Mouse (Mus musculus) adrenal gland, adult 2 months (tissue): ENCODE data around the gene Tln1. TPM values are rescaled to one million over a fixed set of nuclear protein-coding genes. Genes with fewer than 3 reads are reported as not detected.
"Not testable (repeated sequence)": the region's sequence is repeated elsewhere in the genome, so short reads cannot be mapped to it uniquely, and the experiment has no call there.

ENCODE experiments used
- DNase-seq: peaks from one replicate; pipeline ENCODE4 v3.0.0; 2021
- polyA plus RNA-seq: library from polyadenylated mRNA; depleted of rRNA; stranded (reverse); fragments of >200 nt; gene quantifications from 2 replicates; pipeline ENCODE4 v1.2.3, GENCODE M21; 2012
- total RNA-seq, 2 experiments: library from RNA; stranded (reverse); gene quantifications; 2 replicates each; pipeline ENCODE4 v1.2.3; 2021

Tln1 gene
- total and polyA plus RNA-seq, 3 experiments: 167 to 207 (median 174) TPM

DNA sequence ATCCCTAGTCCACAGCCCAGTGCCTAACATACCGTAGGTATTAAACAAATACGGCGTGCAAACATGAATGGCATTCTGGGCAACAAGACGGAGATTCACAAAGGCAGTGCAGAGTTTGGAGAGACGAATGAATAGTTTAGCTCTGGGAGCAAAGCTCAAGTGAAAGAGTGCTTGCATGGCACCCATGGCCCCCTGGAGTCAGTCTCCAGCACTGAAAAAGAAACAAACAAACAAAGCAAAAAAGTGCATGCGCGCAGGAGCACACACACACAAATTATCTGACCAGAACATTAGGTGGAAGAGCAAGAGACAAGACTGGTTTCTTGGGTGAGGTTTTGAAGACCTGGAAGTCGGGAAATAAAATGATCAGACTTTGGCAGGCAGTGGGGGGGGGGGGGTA, 56.4 kb downstream of the Tln1 start:
- no peak for DNase-seq

GRCm38 (mm10) chr4:43504269-43504668, 58.2 kb downstream of the Tln1 start:
- no peak for DNase-seq

DNA sequence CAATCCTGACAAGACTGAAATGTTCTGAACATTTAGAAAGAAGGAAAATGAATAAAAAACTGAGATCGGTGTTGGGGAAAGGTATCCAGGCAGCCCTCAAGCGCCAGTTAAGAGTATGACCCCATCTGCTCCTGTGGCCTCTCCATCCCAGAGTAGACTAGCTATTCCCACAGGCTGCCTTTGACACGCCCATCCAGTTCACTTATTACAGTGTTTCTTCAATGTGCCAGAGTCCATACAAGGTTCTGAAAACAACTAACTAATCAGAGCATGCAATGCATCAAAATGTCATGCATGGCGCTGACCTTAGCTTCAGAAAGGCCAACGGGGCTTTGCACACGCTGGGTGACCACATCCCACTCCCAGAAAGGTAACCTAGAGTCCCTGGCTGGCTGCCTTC, 59.0 kb downstream of the Tln1 start:
- DNase-seq: no peak

DNA sequence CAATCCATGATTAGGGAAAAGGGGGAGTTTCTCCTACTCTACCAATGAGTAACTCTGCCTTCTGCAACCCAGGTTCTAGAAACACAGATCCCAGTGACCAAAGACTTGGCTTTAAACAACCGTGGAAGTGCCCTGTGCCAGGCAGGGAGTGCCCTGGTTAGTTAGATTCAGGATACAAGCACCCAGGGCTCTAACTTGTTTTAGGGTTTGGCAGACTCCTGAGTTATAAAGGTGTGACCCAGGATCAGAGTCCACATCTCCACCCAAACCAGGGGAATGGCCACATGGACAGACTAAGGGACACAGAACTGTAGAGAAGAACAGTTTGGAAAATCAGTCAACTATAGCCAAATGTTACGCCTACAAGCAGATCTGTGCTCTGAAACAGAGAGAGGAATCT, 59.5 kb downstream of the Tln1 start:
- no peak for DNase-seq

DNA sequence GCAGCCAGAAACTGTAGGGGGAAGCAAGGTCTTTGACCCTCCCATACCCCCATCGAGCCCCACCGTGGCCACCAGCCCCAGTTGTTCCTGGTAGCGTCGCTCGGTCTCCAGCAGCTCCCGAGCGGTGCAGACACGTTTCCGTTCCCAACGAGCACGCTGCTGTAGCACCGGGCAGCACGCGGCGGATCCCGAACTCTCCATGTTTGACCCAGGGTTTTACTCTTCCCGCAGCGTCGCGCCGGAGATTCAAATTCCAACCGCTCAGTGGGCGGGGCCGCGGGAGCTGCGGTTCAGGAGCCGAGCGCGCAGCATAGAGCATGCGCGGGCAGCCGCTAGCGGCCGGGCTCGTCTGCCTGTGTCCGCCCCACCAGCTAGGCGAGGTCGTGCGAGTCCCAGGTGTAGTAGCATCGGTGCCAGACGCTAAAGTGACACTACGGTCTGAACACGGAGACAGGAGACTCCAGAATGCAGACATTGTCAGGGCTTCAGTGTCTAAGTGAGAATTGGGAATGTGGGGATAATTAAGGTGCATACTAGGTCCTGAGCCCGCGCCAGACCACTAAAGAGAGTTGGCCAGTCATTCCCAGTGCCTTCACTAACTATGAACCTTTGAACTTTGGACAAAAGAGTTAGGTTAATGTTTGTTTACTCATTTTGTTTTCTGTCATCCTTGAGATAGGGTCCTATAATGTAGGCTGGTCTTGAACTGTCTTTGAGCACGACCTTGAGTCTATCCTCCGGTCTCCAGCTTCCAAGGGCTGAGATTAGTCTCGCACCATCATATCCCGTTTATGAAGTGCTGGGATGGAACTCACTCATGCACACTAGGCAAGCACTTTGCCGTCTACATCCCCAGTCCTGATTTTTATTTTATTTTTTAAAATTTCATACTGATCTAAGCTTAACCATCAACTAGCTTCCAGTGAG, 62.8 kb downstream of the Tln1 start, which contains the start of gene Arhgef39:
Arhgef39 (minus strand) TSS at position 289 of the 927 bp plus-strand sequence.
- DNase-seq: peak; percentile 90

- no peak for DNase-seq
These were observed 63.5 kb downstream of the Tln1 start for GRCm38 (mm10) chr4:43498983-43499382.

DNA sequence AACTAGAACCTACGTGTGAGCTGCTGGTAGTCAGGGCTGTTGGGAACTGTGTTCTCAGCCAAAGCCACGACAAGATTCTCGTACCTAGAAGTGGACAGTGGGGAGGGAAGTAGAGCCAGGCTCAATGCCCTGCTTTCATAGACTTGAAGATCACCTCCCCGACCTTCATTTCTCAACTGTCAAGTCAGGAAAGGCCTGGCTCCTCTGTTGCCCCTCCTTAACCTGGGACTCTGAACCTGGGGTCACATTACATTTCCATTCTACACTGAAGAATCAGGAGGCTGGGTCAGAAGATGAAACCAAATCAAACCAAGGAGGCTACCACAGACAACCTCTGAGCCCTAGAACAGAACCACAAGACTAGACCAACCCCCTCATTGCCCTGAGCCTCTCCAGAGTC, 64.5 kb downstream of the Tln1 start:
- DNase-seq: no peak

DNA sequence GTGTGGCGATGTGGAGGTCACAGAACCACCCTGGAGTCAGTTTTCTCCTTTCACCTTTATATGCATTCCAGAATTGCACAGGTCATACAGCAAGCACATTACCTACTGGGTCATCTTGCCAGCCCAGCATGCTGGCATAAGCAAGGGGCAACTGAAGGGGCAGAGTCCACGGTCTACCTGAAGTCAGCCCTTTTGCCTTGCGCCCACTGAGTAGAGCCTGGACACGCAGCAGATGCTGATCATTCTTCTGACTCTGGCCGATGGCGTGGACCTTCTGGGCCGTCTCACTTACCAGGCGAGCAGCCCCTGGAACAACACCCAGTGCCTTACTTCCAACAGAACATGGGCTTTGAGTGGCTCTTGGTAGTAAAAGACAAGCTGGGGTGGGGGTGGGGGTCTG, 65.1 kb downstream of the Tln1 start:
- DNase-seq: no peak

DNA sequence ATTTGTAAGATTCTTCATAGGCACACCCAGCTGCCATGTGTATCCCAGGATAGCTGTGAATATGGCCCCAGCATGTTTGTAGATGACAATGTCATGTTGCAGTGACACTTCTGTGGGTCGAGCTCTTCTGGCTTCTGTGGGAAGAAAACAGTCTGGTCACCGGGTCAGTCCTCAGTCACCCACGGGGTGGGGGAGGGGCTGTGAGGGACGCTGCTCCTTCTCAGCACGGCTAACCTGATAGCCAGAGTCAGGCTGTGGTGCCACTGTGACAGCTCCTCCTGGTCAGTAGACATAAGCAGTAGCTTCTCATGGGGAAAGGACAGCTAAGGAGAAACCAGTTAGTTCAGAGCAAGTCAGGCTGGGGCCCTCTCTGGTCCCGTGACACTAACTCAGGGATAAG, 65.9 kb downstream of the Tln1 start:
- no peak for DNase-seq

GRCm38 (mm10) chr4:43493846-43494240, 68.6 kb downstream of the Tln1 start:
- DNase-seq: no peak

- peak; percentile 98 for DNase-seq
These were observed 69.2 kb downstream of the Tln1 start for GRCm38 (mm10) chr4:43493186-43493845.

GRCm38 (mm10) chr4:43492821-43493185, 69.7 kb downstream of the Tln1 start, which contains the start of gene Ccdc107:
Gene Ccdc107, plus strand, starts transcription at chr4:43492900.
- DNase-seq: peak; percentile 96

GRCm38 (mm10) chr4:43492101-43492820, 70.2 kb downstream of the Tln1 start:
- DNase-seq: no peak

GRCm38 (mm10) chr4:43490801-43491200, 71.7 kb downstream of the Tln1 start:
- DNase-seq: no peak

DNA sequence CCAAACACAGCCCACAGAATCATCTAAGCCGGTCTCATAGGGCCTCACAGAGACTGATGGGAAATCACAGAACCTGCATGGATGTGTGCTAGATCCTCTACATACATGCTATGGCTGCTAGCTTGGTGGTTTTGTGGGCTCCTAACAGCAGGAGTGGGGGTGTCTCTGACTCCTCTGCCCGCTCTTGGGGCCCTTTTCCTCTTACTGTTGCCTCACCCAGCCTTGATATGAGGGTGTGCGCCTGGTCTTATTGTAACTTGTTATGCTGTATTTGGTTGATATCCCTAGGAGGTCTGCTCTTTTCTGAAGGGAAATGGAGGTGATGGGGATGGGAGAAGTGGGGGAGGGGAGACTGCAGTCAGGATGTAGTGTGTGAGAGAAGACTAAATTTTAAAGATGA, 72.9 kb downstream of the Tln1 start:
- no peak for DNase-seq

GRCm38 (mm10) chr4:43485666-43486065, 76.8 kb downstream of the Tln1 start:
- not testable (repeated sequence) for DNase-seq

- DNase-seq: no peak
These were observed 78.9 kb downstream of the Tln1 start, which contains the start of gene Sit1 for GRCm38 (mm10) chr4:43483535-43484091. Gene Sit1, minus strand, starts transcription at chr4:43483734.

- DNase-seq: peak; percentile 75
These were observed 79.9 kb downstream of the Tln1 start for GRCm38 (mm10) chr4:43482591-43482990.

DNA sequence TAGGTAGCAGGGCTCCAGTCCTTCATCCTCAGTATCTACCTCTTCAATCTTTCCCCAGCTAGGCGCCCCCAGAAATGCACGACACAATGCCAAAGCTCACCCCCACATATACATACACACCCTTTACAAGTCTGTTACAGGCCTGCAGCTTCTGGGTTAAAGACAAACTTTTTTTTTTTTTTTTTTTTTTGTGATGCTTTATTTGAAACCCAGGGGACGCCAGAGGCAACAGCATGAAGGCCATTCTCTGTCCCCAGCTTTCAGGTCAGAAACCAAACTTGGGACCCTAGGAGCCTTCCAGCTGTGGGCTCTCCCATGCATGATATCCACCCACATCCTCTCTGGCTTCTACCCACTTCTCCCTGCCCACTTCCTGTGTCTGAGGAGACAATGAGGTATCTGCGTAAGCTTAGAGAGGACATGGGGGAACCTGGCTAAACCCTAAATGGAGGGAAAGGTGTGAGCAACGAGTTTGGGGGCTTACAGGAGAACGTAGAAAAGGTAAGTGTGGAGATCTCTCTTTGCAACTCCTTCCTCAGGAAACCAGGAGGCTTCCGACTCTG, 80.5 kb downstream of the Tln1 start:
- no peak for DNase-seq
